Mouse (Mus musculus) spleen, adult 2 months (tissue): ENCODE measurements around the gene Leprot. TPM values are rescaled to one million over a fixed set of nuclear protein-coding genes. Genes with fewer than 3 reads are reported as not detected.

ENCODE experiments used
- DNase-seq, 2 experiments: peaks; one replicate each; pipeline versions ENCODE4 v3.0.0 to v3.0.0-alpha.2; 2012 to 2021; ENCODE audit warnings: low spot score in 2 of 2, low read depth in 1 of 2
- H3K27ac ChIP-seq: fragments of 200-500 bp; 2 replicates; pipeline ENCODE4 v1.5.1; 2012; ENCODE audit warnings: low read length, inconsistent platforms; ENCODE audit not compliant: insufficient read depth
- H3K27me3 ChIP-seq: fragments of 200-500 bp; 2 replicates; pipeline ENCODE4 v1.6.1; 2012; ENCODE audit warnings: mild to moderate bottlenecking, moderate library complexity, low read length, inconsistent platforms; ENCODE audit not compliant: control insufficient read depth, insufficient read depth
- H3K36me3 ChIP-seq: fragments of 200-500 bp; 2 replicates; pipeline ENCODE4 v1.6.1; 2012; ENCODE audit warnings: mild to moderate bottlenecking, low read length, inconsistent platforms; ENCODE audit not compliant: control insufficient read depth, insufficient read depth
- H3K4me1 ChIP-seq: fragments of 200-500 bp; 2 replicates; pipeline ENCODE4 v1.6.1; 2011; ENCODE audit warnings: inconsistent platforms; ENCODE audit not compliant: control insufficient read depth, insufficient read depth, insufficient read length
- H3K4me3 ChIP-seq: fragments of 200-500 bp; 2 replicates; pipeline ENCODE4 v1.5.1; 2011; ENCODE audit warnings: mild to moderate bottlenecking, inconsistent platforms; ENCODE audit not compliant: insufficient read depth, insufficient read length; ENCODE audit errors: extremely low read depth
- CTCF ChIP-seq: fragments of 200-500 bp; IDR thresholded peaks from 2 replicates; pipeline ENCODE4 v1.5.1; 2011; ENCODE audit warnings: mild to moderate bottlenecking, inconsistent platforms; ENCODE audit not compliant: insufficient read depth, insufficient read length, insufficient replicate concordance; ENCODE audit errors: extremely low read depth
- POLR2A ChIP-seq: fragments of 200-500 bp; IDR thresholded peaks from 2 replicates; pipeline ENCODE4 v1.6.1; 2011; ENCODE audit warnings: low read depth, low read length, inconsistent platforms
- WGBS: fragments of 180-500 bp; shearing (Covaris S2); methylation state at CpG from one replicate; pipeline ENCODE4 v1.1.7; 2018; 5-methylcytosine and 5-hydroxymethylcytosine counted together
- polyA plus RNA-seq: library from polyadenylated mRNA; depleted of rRNA; stranded (reverse); fragments of >200 nt; gene quantifications from 2 replicates; pipeline ENCODE4 v1.2.3, GENCODE M21; 2012; rRNA removed

Gene Leprot
- 41.0 and 41.7 TPM in 2 replicates for polyA plus RNA-seq

DNA sequence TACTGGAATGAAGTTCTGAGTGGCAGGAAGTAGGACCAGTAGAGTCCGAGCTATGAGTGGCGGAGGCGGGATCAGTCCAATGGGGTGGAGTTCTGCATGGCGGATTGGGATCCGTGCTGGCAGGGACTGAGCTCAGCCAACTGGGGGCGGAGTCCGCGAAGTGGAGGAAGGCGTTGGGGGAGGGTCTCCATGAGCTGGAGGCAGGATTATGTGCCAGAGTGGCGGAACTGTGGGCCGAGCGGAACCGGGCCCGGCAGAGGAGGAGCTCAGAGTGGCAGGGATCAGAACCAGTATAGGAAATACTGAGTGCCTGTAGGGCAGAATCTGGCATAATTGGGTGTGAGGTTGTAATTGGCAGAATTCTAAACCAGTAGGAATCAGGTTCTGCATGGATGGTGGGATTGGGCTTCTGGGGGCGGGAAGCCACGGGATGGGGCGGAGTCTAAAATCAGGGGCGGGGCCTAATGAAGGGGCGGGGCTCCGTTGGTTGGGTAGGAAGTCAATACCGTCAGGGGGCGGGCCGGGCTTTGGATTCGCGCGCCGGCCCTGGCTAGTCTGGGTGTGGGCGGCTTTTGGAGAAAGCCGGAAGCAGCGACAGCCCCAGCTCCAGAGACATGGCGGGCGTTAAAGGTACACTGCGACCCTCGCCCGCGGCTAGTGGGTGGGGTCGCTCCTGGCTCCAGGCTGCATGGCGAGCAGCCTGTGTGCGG, at the start of gene Leprot:
Gene Leprot (plus strand): TSS at position 523 of the 710 bp plus-strand sequence.
- peaks cover 7% of the 10 kb centered on the region for H3K4me1 ChIP-seq
- H3K27ac ChIP-seq: peak within 1 kb of the TSS; percentile 93
- DNase-seq: peak; percentile 86 to 87
- 2% methylated on average over 39 of the region's 39 CpGs for WGBS
- peak within 1 kb of the TSS; percentile 84 for H3K4me3 ChIP-seq
- H3K27me3 ChIP-seq: no peaks in the 10 kb centered on the region
- TF ChIP-seq CTCF (no peak), POLR2A (peak; percentile 64; the same call in 1 of the 2 replicates)
- no peaks in the 10 kb centered on the region for H3K36me3 ChIP-seq

DNA sequence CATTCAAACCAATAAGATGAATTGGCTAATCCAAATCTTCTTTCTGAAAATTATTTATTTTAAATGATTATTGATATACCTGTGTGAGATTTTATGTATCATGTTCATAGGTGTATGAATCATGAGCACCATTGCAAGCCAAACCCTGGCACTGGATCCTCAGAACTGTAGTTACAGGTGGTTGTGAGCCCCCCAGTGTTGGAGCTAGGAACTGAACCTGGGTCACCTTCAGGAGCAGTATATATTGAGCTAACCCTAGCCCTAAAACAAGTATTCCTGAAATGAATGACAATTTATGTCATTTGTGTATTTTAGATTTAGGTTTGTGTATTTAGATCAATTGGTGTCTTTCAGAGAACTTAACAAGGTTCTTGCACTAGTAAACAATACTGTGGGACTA, 45.8 kb upstream of the Leprot start:
- Histone ChIP-seq H3K36me3 (no peaks in the 10 kb centered on the region), H3K27me3 (no peaks in the 10 kb centered on the region), H3K4me3 (no peak overlapping the region), H3K27ac (no peak overlapping the region), H3K4me1 (no peaks in the 10 kb centered on the region)
- TF ChIP-seq POLR2A (no peak), CTCF (peak; percentile 19; the same call in 1 of the 2 replicates)
- no peak for DNase-seq

DNA sequence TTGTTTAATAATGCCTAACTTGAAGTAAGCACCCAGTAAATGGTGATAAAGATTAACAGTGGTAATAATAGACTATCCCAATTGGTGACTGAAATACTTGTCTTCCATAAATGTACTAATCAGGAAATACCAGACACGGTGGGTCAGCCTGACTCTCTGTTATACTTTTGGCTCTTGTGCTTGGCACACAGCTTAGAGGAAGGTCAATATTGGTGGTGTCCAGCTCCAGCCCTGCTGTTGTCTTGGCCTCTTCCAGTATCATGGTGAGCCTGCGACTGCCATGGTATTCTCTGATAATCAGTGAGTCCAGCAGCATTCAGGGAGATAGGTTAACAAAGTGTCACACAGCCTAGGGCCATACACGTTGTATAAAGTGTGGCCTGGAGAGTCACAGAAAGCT, 43.9 kb upstream of the Leprot start:
- no peak overlapping the region for H3K27ac ChIP-seq
- no peak overlapping the region for H3K4me3 ChIP-seq
- no peak for DNase-seq
- 80% methylated on average over 3 of the region's 3 CpGs for WGBS
- no peaks in the 10 kb centered on the region for H3K36me3 ChIP-seq
- no peaks in the 10 kb centered on the region for H3K4me1 ChIP-seq
- H3K27me3 ChIP-seq: no peaks in the 10 kb centered on the region
- no peak for TF ChIP-seq CTCF

DNA sequence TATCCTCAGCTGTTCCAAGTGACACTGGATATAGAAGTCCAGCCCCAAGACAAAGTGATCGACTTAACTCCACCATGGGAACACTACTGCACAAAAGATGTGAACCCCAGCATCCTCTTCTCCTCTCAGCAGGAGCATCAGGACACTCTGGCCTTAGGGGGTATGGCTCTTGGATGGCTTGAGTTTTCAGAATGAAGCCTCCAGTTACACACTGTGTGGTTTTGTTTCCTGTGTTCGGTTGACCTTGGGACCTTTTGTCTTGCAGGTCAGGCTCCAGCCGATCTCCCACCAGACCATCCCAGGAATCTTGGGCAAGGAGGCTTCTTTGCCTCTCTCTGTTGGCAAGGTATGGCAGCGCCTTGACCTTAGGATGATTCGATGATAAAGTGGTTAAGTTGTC, 31.0 kb upstream of the Leprot start:
- Histone ChIP-seq H3K4me1 (no peaks in the 10 kb centered on the region), H3K27ac (no peak overlapping the region), H3K36me3 (no peaks in the 10 kb centered on the region), H3K27me3 (no peaks in the 10 kb centered on the region), H3K4me3 (no peak overlapping the region)
- DNase-seq: no peak
- TF ChIP-seq POLR2A: no peak
- no peak for TF ChIP-seq CTCF
- WGBS: 95% methylated on average over 5 of the region's 5 CpGs

DNA sequence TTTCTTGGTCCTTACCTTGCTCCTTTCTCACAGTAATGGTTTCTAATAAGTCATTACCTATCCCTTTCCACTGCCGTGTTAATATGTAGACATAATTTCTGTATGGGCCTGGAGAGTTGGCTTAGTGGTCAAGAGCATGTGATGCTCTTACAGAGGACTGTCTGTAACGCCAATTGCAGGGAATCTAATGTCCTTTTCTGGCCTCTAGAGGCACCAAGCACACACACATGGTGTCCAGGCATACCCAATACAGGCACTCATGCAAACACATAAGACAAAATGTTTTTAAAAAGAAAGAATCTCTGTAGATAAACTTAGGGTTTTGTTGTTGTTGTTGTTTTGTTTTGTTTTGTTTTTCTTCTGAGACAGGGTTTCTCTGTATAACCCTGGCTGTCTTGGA, 29.8 kb upstream of the Leprot start:
- DNase-seq: no peak
- no peak for TF ChIP-seq CTCF
- TF ChIP-seq POLR2A: no peak
- no peak overlapping the region for H3K4me3 ChIP-seq
- H3K27ac ChIP-seq: no peak overlapping the region
- no peaks in the 10 kb centered on the region for H3K36me3 ChIP-seq
- H3K4me1 ChIP-seq: no peaks in the 10 kb centered on the region
- 73% methylated on average over 2 of the region's 2 CpGs for WGBS
- no peaks in the 10 kb centered on the region for H3K27me3 ChIP-seq

DNA sequence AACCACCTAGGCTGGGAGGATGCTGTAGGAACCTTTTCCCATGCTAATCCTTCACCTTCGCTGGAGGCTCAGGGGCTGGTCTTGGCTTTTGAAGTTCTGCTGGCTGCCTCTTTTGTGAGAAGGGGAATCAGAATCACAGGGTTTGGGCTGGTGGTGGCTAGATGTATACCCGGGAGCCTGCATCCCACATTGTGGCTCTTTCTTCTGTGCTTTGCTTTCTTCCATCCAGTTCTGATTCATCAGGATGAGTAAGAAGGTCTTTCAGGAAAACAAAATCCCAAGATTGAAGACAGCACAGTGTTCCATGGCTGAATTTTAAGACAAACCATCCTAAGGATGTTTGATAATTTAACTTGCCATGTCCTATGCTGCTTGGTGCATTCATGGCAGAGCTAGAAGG, 27.3 kb upstream of the Leprot start:
- no peaks in the 10 kb centered on the region for H3K4me1 ChIP-seq
- no peak for DNase-seq
- TF ChIP-seq CTCF (no peak), POLR2A (no peak)
- H3K36me3 ChIP-seq: no peaks in the 10 kb centered on the region
- H3K4me3 ChIP-seq: no peak overlapping the region
- 100% methylated on average over 2 of the region's 2 CpGs for WGBS
- H3K27me3 ChIP-seq: no peaks in the 10 kb centered on the region
- no peak overlapping the region for H3K27ac ChIP-seq

DNA sequence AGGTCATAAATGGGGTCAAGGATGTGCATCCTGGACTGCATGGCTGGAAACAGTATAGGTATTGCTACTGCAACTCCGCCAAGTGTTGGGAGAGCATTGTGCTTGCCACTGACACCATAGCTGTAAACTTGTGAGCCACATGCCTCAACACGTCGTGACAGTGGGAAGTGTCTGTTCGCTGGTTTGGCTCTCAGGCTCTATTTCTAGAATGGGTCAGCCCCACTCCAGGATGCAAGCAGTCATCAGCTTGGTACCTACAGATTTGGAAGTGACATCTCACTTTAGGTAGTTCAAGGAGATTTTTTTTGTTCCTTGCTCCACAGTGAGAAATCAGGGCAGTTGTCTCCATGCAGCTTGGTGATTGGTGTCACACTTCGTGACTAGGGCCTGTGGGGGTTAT, 26.3 kb upstream of the Leprot start:
- Histone ChIP-seq H3K4me3 (no peak overlapping the region), H3K4me1 (no peaks in the 10 kb centered on the region), H3K27ac (no peak overlapping the region), H3K36me3 (no peaks in the 10 kb centered on the region), H3K27me3 (no peaks in the 10 kb centered on the region)
- TF ChIP-seq CTCF (no peak), POLR2A (no peak)
- DNase-seq: no peak
- WGBS: 90% methylated on average over 5 of the region's 5 CpGs
